Mouse (Mus musculus) megakaryocyte, embryonic 14.5 days (primary cell): ENCODE measurements around the gene Mpo.

ENCODE experiments used
- FLI1 ChIP-seq: IDR thresholded peaks from 2 replicates; pipeline ENCODE4 v1.6.1; 2012; ENCODE audit warnings: low read length, inconsistent platforms, mixed read lengths
- GATA1 ChIP-seq: IDR thresholded peaks from 3 replicates; pipeline ENCODE4 v1.6.1; 2012; ENCODE audit warnings: mixed read lengths, low read length, inconsistent platforms, borderline replicate concordance

GRCm38 (mm10) chr11:87750043-87750421 lies 43.3 kb upstream of the Mpo start:
- TF ChIP-seq GATA1 (peak; percentile 30; the same call in 1 of the 3 replicates), FLI1 (no peak)
